ENCODE assay signal across 13 mouse cellular contexts in genomic region chr13:83741591-83742021, GRCm38 (mm10).
DNase-seq lines count a peak whose midpoint lies in the region; ATAC-seq and TF ChIP-seq lines count a peak whose summit lies in the region.
"Had no signal": no experiment of that assay in that cellular context is flagged by ENCODE, and none has a peak within 500 bp of the region (broad histone marks: within the 10 kb centered on the region; RNA-seq: fewer than 3 reads in every experiment).

No protein-coding gene starts in this region.

- H3K36me3 ChIP-seq in forebrain, embryonic 14.5 days (ENCODE audit: control insufficient read depth, insufficient read depth, low read length): peaks cover 40% of the 10 kb centered on the region
- H3K36me3 ChIP-seq in midbrain, embryonic 13.5 days: peaks cover 19% of the 10 kb centered on the region
- H3K36me3 ChIP-seq in heart, embryonic 12.5 days: no peaks in the 10 kb centered on the region
- H3K36me3 ChIP-seq: heart, embryonic 15.5 days; limb, embryonic 10.5 days; lung, embryonic 15.5 days had no signal

- no peaks in the 10 kb centered on the region for H3K27me3 ChIP-seq in forebrain, embryonic 14.5 days (replicated peaks; ENCODE audit: control insufficient read depth, insufficient read depth, low read length)
- H3K27me3 ChIP-seq in midbrain, embryonic 13.5 days: no peaks in the 10 kb centered on the region
- H3K27me3 ChIP-seq in heart, embryonic 12.5 days (replicated peaks): peaks cover 50% of the 10 kb centered on the region

- intact Hi-C loops in gastrocnemius, adult 2 months (cut with DNase I): no loop called here

- ATAC-seq in forebrain, embryonic 14.5 days: peak; percentile 27
- peak; percentile 21 for ATAC-seq in midbrain, embryonic 13.5 days
- ATAC-seq in heart, embryonic 12.5 days (ENCODE audit: insufficient number of reproducible peaks, low FRiP score): no peak

- H3K4me2 ChIP-seq in forebrain, embryonic 14.5 days (ENCODE audit: low read length): peak overlapping the region; percentile 83
- peak overlapping the region; percentile 88 for H3K4me2 ChIP-seq in midbrain, embryonic 13.5 days (replicated peaks)
- H3K4me2 ChIP-seq in heart, embryonic 12.5 days: no peak overlapping the region
- H3K4me2 ChIP-seq: heart, embryonic 15.5 days; lung, embryonic 15.5 days had no signal

- peak overlapping the region; percentile 60 for H3K9ac ChIP-seq in forebrain, embryonic 14.5 days (ENCODE audit: low read length)
- peak overlapping the region; percentile 68 for H3K9ac ChIP-seq in midbrain, embryonic 13.5 days (replicated peaks)
- no peak overlapping the region for H3K9ac ChIP-seq in heart, embryonic 12.5 days
- H3K9ac ChIP-seq: heart, embryonic 15.5 days; lung, embryonic 15.5 days had no signal

- H3K4me3 ChIP-seq in forebrain, embryonic 14.5 days (ENCODE audit: low read depth, low read length): peak overlapping the region; percentile 78
- peak overlapping the region; percentile 51 for H3K4me3 ChIP-seq in midbrain, embryonic 13.5 days (replicated peaks)
- H3K4me3 ChIP-seq in gastrocnemius, adult 2 months: no peak overlapping the region
- no peak overlapping the region for H3K4me3 ChIP-seq in heart, embryonic 12.5 days
- H3K4me3 ChIP-seq: heart, embryonic 15.5 days; limb, embryonic 10.5 days; lung, embryonic 15.5 days had no signal

- peak overlapping the region; percentile 97 for H3K27ac ChIP-seq in forebrain, embryonic 14.5 days (ENCODE audit: low read depth, low read length)
- H3K27ac ChIP-seq in midbrain, embryonic 13.5 days: peak overlapping the region; percentile 84
- no peak overlapping the region for H3K27ac ChIP-seq in gastrocnemius, adult 2 months
- H3K27ac ChIP-seq in heart, embryonic 12.5 days (ENCODE audit: poor library complexity, severe bottlenecking): no peak overlapping the region
- H3K27ac ChIP-seq: heart, embryonic 15.5 days; kidney, postnatal 0 days; limb, embryonic 10.5 days; lung, embryonic 15.5 days had no signal

- H3K9me3 ChIP-seq in forebrain, embryonic 14.5 days (replicated peaks; ENCODE audit: control insufficient read depth, low read length): no peaks in the 10 kb centered on the region
- no peaks in the 10 kb centered on the region for H3K9me3 ChIP-seq in midbrain, embryonic 13.5 days
- no peaks in the 10 kb centered on the region for H3K9me3 ChIP-seq in heart, embryonic 12.5 days (replicated peaks)
- H3K9me3 ChIP-seq: G1E; heart, embryonic 15.5 days; limb, embryonic 10.5 days; lung, embryonic 15.5 days had no signal

- TF ChIP-seq CTCF in gastrocnemius, adult 2 months (IDR thresholded peaks at IDR 0.05): no peak

- 5% methylated on average over 7 of the region's 7 CpGs for WGBS in forebrain, embryonic 14.5 days
- 7% methylated on average over 7 of the region's 7 CpGs for WGBS in midbrain, embryonic 13.5 days
- WGBS in heart, embryonic 12.5 days: 55% methylated on average over 7 of the region's 7 CpGs

- DNase-seq in brain, adult 2 months (ENCODE audit: low read depth, low spot score): peak; percentile 75
- DNase-seq in brain, embryonic 18.5 days (ENCODE audit: low read depth, low spot score): peak; percentile 46
- peak; percentile 89 for DNase-seq in forebrain, embryonic 14.5 days (ENCODE audit: low spot score)
- no peak for DNase-seq in gastrocnemius, adult 2 months
- DNase-seq in right cerebral cortex, postnatal 14 days: no peak
- DNase-seq: thymus, postnatal 36 days had no signal

- peaks cover 12% of the 10 kb centered on the region for H3K4me1 ChIP-seq in forebrain, embryonic 14.5 days (ENCODE audit: control insufficient read depth, insufficient read depth, low read length)
- H3K4me1 ChIP-seq in midbrain, embryonic 13.5 days (replicated peaks): peaks cover 39% of the 10 kb centered on the region
- peaks cover 14% of the 10 kb centered on the region for H3K4me1 ChIP-seq in heart, embryonic 12.5 days (replicated peaks)

Comparison
In these comparisons a context has a peak if more than half of its experiments do, and no peak if none do; other contexts are left out.
1. DNase-seq: peak in brain, adult 2 months (single experiment), brain, embryonic 18.5 days (single experiment) and forebrain, embryonic 14.5 days (single experiment); none in gastrocnemius, adult 2 months (single experiment) and right cerebral cortex, postnatal 14 days (single experiment).
2. H3K27ac ChIP-seq: peak in forebrain, embryonic 14.5 days (single experiment) and midbrain, embryonic 13.5 days (single experiment); none in gastrocnemius, adult 2 months (single experiment) and heart, embryonic 12.5 days (single experiment).
3. H3K4me3 ChIP-seq: peak in forebrain, embryonic 14.5 days (single experiment) and midbrain, embryonic 13.5 days (single experiment); none in gastrocnemius, adult 2 months (single experiment) and heart, embryonic 12.5 days (single experiment).